22 mouse cellular contexts compared by ENCODE assay signal in genomic region chr4:154705056-154705455, GRCm38 (mm10). TPM values are rescaled to one million over a fixed set of nuclear protein-coding genes. Genes with fewer than 3 reads are reported as not detected.
"Had no signal": no experiment of that assay in that cellular context is flagged by ENCODE, and none has a peak within 500 bp of the region (broad histone marks: within the 10 kb centered on the region; RNA-seq: fewer than 3 reads in every experiment).

No protein-coding gene starts in this region.

- H3K4me3 ChIP-seq: limb, embryonic 13.5 days; liver, embryonic 13.5 days; midbrain, embryonic 12.5 days; midbrain, embryonic 15.5 days; neural tube, embryonic 13.5 days had no signal

- H3K4me2 ChIP-seq: limb, embryonic 13.5 days; liver, embryonic 13.5 days; lung, embryonic 14.5 days; midbrain, embryonic 12.5 days; midbrain, embryonic 15.5 days; neural tube, embryonic 13.5 days had no signal

- H3K27me3 ChIP-seq: midbrain, embryonic 15.5 days; neural tube, embryonic 13.5 days had no signal

- ATAC-seq: intestine, postnatal 0 days; lung, postnatal 0 days; midbrain, embryonic 15.5 days had no signal

- H3K4me1 ChIP-seq: liver, embryonic 13.5 days; midbrain, embryonic 12.5 days; midbrain, embryonic 15.5 days; neural tube, embryonic 13.5 days had no signal

- H3K27ac ChIP-seq: limb, embryonic 13.5 days; liver, embryonic 13.5 days; macrophage; midbrain, embryonic 12.5 days; midbrain, embryonic 15.5 days; neural tube, embryonic 13.5 days had no signal

- H3K36me3 ChIP-seq: limb, embryonic 13.5 days; liver, embryonic 13.5 days; midbrain, embryonic 12.5 days; midbrain, embryonic 15.5 days; neural tube, embryonic 13.5 days had no signal

- H3K9ac ChIP-seq: limb, embryonic 13.5 days; liver, embryonic 13.5 days; lung, embryonic 14.5 days; midbrain, embryonic 12.5 days; midbrain, embryonic 15.5 days; neural tube, embryonic 13.5 days had no signal

- DNase-seq: kidney, postnatal 4 days; liver; liver, embryonic 13.5 days; lung, embryonic 14.5 days; thymus, postnatal 25 days had no signal

- H3K9me3 ChIP-seq: limb, embryonic 13.5 days; liver, embryonic 13.5 days; midbrain, embryonic 12.5 days; midbrain, embryonic 15.5 days; neural tube, embryonic 13.5 days had no signal

RNA-seq across cellular contexts. Expression of gene Actrt2, which starts 37.4 kb away (rescaled TPM):
- total RNA-seq: layer of hippocampus, adult 18-20 months; layer of hippocampus, postnatal 14 days; left cerebral cortex, postnatal 25 days; megakaryocyte, adult 5-6 weeks had no signal
- polyA plus RNA-seq: intestine, postnatal 0 days; kidney, embryonic 16.5 days; limb, embryonic 13.5 days; liver, embryonic 13.5 days; liver, embryonic 16.5 days; lung, embryonic 14.5 days; lung, postnatal 0 days; macrophage; midbrain, embryonic 12.5 days; midbrain, embryonic 15.5 days; neural tube, embryonic 13.5 days; small intestine, adult 2 months; spleen, adult 2 months; stomach, embryonic 16.5 days; thymus, postnatal 0 days had no signal
